Mouse (Mus musculus) gastrocnemius, postnatal 14 days (tissue): ENCODE measurements at regions not wholly inside any gene's neighbourhood (a gene's known extent, or its start where the extent isn't known, plus 50 kb on each side); places are given as distances from the start of the nearest gene placed in this dataset.

Experiments used
- DNase-seq: peaks from one replicate; pipeline ENCODE4 v3.0.0; 2021; ENCODE audit warnings: mixed read lengths
- intact Hi-C: fragments of 180-260 bp; cut with DNase I; formaldehyde crosslinking; loops from one replicate; pipeline ENCODE4 v1.15.1; 2025; ENCODE audit warnings: low total_unique reads

DNA sequence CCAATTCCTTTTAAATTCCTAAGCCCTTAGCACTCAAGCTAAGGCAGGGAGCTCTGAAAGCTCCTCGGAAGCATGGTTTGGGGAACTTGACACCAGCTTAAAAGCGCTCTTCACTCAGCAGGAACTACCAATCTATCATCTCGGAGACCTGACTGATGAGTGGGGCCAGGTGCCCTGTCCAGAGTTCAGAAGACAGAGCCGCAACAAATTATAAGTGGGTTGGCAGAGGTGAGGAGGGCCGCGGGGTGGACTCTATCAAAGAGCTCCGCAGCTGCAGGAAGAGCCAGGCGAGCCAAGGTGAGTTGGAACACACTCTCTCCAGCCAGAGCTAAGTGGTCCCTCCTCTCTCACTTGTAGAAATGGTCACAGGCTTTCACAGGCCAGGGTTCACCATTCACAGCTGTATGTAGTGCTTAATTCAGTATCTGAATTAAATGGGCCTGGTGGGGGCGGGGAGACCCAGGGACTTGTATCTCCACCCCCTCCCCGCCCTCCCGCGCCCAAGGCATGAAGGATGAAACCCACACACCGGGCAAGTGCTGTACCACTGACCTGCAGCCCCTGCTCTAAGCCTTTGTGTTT is 180.8 kb downstream of the Stim2 start:
- DNase-seq = no peak
- intact Hi-C loops = no loop called here

DNA sequence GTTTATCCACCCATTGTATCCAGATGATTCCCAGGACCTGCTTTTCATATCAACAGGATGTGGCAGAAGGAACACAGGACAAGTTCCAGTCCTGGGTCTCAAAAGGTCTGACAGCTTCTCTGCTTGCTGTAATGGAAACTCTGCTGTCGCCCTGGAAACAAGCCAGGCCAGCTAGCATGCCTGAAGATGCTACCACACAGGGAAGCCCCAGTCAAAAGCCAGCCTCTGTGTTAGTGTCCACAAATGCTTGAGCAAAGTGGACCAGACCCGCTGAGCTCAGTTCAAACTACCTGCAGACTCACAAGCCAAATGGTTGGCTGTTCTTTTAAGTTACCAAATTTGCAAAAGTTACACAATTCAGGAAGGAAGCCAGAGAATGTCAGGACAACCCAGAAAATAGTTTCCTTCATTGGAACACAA is 181.9 kb downstream of the Stim2 start:
- DNase-seq = peak; percentile 51
- intact Hi-C loops = no loop called here

- intact Hi-C loops = no loop called here
- DNase-seq = no peak
These were observed 182.5 kb downstream of the Stim2 start for GRCm38 (mm10) chr5:54180640-54181326.

DNA sequence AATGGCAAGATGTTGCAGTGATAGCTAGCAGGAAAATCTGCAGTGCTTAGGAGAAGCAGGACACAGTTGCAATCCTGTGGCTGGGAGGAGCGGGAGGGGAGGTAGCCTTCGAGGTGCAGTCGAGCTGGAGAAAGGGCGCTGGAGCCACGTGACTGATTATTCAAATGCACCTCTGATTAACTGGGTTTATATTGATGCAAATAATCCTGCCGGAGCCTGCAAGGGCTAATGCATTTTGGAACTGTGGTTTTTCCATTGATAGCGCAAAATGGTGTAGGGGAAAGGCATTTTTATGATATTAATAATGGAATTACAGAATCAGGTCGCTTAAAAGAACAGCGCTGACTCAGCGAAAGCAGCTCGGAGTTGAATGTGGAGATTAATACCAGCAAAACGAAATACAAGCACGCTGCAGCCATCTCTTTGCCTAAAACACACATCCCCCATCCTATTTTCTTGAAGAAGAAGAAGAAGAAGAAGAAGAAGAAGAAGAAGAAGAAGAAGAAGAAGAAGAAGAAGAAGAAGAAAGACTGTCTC is 183.1 kb downstream of the Stim2 start:
- intact Hi-C loops = no loop called here
- DNase-seq = no peak

GRCm38 (mm10) chr5:54182754-54183153 is 184.5 kb downstream of the Stim2 start:
- DNase-seq = no peak

GRCm38 (mm10) chr5:54185662-54186061 is 187.4 kb downstream of the Stim2 start:
- no peak for DNase-seq
- intact Hi-C loops = no loop called here

More at GRCm38 (mm10) chr5:54182754-54183153, 184.5 kb downstream of the Stim2 start:
- intact Hi-C loops = no loop called here

GRCm38 (mm10) chr5:54186076-54186676 is 187.9 kb downstream of the Stim2 start:
- DNase-seq = no peak

DNA sequence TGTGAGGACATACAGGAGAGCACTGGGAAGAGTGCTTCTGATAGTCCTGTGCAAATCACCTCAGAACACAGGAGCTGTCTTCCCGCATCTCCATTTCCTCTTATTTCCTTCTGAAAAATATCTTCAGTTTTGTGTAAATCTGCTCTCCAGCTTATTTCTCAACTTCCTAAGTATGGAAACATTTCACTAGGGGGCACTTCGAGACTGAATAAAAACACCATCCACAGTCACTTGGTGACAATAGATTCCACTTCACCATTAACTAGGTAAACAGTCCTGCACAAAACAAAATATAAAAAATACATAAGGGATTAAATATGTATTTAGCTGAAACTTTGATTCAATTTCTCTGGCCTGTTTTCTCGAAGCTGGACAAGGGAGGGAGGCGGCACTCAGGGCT is 193.4 kb downstream of the Stim2 start:
- no peak for DNase-seq
- intact Hi-C loops = no loop called here

More at GRCm38 (mm10) chr5:54186076-54186676, 187.9 kb downstream of the Stim2 start:
- intact Hi-C loops = no loop called here

DNA sequence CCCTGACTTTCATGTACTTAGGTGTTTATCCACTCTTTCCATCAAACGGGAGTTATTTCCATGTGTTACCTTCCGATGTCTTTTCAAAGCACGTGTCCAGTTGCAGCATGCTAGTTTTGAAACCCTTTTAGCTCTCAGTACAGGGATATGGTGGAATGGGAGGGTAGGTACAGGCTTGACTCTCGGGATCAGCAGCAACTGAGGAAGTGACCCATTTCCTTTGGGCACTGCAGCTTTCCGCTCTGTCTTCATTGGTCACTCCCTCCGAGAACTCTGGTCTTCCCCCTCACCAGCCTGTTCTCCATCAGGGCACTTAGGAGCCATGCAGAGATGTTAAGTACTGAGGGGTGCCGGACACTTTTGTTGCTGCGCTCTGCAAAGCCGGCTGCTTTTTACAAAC is 196.5 kb downstream of the Stim2 start:
- DNase-seq = no peak
- intact Hi-C loops = no loop called here

DNA sequence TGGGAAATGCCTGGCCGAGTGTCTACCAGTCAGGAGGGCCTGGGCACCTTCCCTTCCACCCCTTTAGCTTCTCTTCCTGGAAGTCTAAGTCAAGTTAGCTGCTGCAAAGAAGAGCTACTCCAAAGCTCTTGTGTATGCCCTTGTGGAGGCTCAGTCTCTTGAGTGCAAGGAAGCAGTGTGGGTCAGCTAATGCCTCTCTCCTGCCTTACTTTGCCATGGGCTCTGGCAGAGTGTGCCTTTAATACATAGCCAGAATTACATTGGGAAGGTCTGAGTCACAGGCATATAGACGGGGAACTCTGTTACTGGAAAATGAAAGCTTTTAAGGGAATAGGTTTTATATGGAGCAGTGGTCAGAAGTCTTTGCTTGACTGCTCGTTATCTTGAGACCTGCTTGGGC is 201.7 kb downstream of the Stim2 start:
- DNase-seq = no peak
- intact Hi-C loops = no loop called here

GRCm38 (mm10) chr5:54200587-54200986 is 202.3 kb downstream of the Stim2 start:
- intact Hi-C loops = no loop called here
- DNase-seq = no peak

- intact Hi-C loops = no loop called here
- DNase-seq = no peak
These were observed 213.2 kb downstream of the Stim2 start for GRCm38 (mm10) chr5:54211457-54211856.

DNA sequence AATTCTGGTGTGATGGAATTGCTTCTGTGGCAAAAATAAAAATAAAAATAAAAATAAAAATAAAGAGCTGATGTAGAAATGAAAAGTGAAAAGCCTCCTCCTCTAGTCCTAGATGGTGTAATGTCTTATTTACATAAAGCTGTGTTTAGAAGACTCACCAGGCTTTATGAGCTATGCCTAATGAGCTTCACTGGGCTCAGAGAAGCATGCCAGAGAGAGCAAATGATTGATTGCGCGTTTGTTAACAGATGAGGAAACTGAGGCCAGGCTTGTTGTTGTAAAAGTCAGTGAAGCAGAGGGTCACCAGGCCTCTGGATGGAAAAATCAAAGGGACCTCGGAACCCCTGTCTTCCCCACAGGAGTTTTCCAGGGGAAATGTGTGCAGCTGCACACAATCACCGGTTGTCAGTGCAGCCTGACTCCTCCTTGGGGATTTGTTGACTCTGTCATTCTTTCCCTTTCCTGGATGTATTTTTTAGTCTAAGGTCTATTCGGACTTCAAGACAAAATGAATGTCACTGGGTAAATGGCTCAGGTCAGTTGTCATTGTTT is 213.8 kb downstream of the Stim2 start:
- DNase-seq = no peak
- intact Hi-C loops = no loop called here

DNA sequence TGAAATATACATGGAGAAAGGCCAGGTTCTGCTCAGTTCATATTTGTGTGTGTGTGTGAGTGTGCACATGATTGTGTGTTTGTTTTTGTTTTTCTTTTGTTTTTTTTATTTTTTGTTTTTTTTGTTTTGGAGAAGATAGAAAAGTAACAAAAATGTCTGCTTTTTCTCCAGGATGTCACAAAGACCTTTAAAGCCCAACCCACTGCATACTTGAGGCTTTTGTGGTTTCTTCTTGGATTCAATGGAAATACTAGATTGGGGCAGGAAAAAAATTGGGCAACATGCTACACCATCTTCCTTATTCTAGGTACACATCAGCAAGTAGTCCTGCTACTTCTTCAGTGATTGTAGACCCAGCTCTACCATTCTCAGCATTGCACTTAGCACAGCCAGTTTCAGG is 226.7 kb downstream of the Stim2 start:
- intact Hi-C loops = no loop called here

DNA sequence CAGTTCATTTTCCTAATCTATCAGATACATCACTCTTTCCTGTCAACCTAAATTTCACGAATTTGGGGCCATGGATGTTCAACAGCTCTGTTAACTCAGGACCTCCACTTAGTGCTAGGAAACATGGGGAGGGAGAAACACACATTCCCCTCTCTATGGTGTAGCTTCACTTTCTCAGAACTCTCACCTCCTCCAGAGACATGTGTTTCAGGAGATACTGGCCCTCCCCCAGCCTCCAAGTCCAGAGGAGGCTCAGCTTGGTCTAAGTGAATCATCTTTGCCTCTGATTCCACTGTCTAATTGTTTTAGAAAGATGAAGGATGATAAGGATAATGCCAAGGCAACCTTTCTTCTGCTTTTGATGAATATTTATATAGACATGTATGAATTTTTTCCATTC is 236.3 kb downstream of the Stim2 start:
- no peak for DNase-seq
- intact Hi-C loops = no loop called here

More for the DNA sequence above, 226.7 kb downstream of the Stim2 start:
- DNase-seq = no peak

DNA sequence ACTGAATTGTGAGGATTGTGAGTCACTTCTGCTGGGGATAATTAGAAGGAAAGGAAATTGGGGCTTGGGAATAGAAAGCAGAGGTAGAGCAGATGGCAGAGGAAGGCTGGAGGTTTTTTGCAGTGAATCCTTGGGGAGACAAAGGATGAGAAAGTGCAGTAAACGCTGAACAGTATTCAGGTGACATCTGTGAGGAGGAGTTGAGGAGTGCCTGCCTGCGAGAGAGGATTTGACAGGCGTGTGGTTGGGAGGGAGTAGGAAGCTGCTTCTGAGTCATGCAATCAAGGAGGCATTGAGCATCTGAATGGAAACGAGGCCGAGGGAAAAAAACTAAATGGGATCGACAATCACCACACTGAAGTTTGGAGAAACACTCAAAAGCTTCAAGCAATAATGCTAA is 236.9 kb downstream of the Stim2 start:
- DNase-seq = no peak
- intact Hi-C loops = no loop called here

DNA sequence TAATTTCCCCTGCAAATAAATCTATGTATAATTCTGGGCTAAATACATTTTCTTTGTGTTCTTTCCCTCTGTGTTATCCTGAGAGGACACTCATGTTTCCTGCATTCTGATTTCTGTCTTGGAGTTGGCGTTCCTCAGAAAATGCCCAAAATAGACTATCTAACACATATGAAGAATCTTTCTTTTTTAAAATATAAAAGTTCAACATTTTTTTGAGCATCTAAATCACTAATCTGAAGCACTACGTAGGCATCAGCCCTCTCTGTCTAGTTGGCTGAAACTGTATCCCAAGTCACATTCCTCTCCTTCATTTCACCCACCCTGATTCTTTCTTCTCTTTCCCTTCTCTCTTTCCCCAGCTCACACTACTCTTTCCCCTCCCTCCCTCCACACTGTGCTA is 238.9 kb downstream of the Stim2 start:
- DNase-seq = no peak
- intact Hi-C loops = no loop called here

DNA sequence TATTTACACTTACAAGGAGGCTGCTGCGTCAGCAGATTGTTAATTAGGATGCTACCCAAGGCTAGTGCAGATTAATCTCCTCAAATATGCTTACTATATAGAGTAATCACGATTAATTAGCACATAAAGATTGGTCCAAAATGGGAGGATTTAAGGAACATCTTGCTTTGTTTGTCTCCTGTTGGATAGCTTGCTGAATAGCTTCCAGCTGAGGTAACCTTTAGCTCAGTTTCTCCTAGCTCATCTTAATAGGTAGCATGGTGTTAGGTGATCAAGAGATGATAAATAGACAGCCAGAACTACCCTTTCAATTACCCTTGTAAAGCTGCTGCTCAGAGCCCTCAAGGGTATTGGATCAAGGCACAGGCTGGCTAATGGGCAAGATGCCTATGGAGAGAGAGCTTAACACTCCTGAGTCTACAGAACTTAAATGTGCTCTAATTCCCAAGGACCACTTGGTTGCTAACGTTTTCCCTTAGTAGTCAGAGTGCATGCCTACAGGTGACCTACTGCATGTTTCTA is 240.4 kb downstream of the Stim2 start:
- intact Hi-C loops = no loop called here
- no peak for DNase-seq

GRCm38 (mm10) chr5:54239586-54239985 is 241.3 kb downstream of the Stim2 start:
- DNase-seq = no peak
- intact Hi-C loops = no loop called here

- intact Hi-C loops = no loop called here
- no peak for DNase-seq
These were observed 243.0 kb downstream of the Stim2 start for GRCm38 (mm10) chr5:54241169-54241917.
